Mouse (Mus musculus): ENCODE measurements around the gene Ppp4r4.
A peak's percentile ranks its signal among the peaks of the same experiment; 100 is the strongest.
"Not testable (repeated sequence)": the region's sequence is repeated elsewhere in the genome, so short reads cannot be mapped to it uniquely, and the experiment has no call there.

The Ppp4r4 gene

GRCm38 (mm10) chr12:103532020-103532648, at the start of gene Ppp4r4:
Ppp4r4 (plus strand) TSS chr12:103532283.
- DNase-seq = peak; percentile 95

GRCm38 (mm10) chr12:103482781-103483180, 49.3 kb upstream of the Ppp4r4 start:
- DNase-seq = no peak

- DNase-seq = not testable (repeated sequence)
These were observed 47.7 kb upstream of the Ppp4r4 start for GRCm38 (mm10) chr12:103484200-103484972.

- DNase-seq = no peak
These were observed 45.4 kb upstream of the Ppp4r4 start for GRCm38 (mm10) chr12:103486726-103487125.

- no peak for DNase-seq
These were observed 44.8 kb upstream of the Ppp4r4 start for GRCm38 (mm10) chr12:103487276-103487675.

GRCm38 (mm10) chr12:103487750-103488149, 44.3 kb upstream of the Ppp4r4 start:
- DNase-seq = no peak

- no peak for DNase-seq
These were observed 40.9 kb upstream of the Ppp4r4 start for GRCm38 (mm10) chr12:103491091-103491730.

- DNase-seq = peak; percentile 70
These were observed 39.3 kb upstream of the Ppp4r4 start for GRCm38 (mm10) chr12:103492767-103493166.

- peak; percentile 43 for DNase-seq
These were observed 37.6 kb upstream of the Ppp4r4 start for GRCm38 (mm10) chr12:103494486-103494885.

GRCm38 (mm10) chr12:103498768-103499167, 33.3 kb upstream of the Ppp4r4 start:
- DNase-seq = no peak

- no peak for DNase-seq
These were observed 32.8 kb upstream of the Ppp4r4 start for GRCm38 (mm10) chr12:103499261-103499660.

GRCm38 (mm10) chr12:103503300-103503699, 28.8 kb upstream of the Ppp4r4 start:
- no peak for DNase-seq

GRCm38 (mm10) chr12:103504402-103504801, 27.7 kb upstream of the Ppp4r4 start:
- DNase-seq = no peak

- no peak for DNase-seq
These were observed 23.7 kb upstream of the Ppp4r4 start for GRCm38 (mm10) chr12:103508346-103508745.

- DNase-seq = no peak
These were observed 22.2 kb upstream of the Ppp4r4 start for GRCm38 (mm10) chr12:103509893-103510292.

GRCm38 (mm10) chr12:103511586-103511985, 20.5 kb upstream of the Ppp4r4 start:
- DNase-seq = no peak

- no peak for DNase-seq
These were observed 19.0 kb upstream of the Ppp4r4 start for GRCm38 (mm10) chr12:103513039-103513438.

- DNase-seq = peak; percentile 17
These were observed 18.6 kb upstream of the Ppp4r4 start for GRCm38 (mm10) chr12:103513451-103513871.

- no peak for DNase-seq
These were observed 17.7 kb upstream of the Ppp4r4 start for GRCm38 (mm10) chr12:103514354-103514753.

- DNase-seq = no peak
These were observed 16.4 kb upstream of the Ppp4r4 start for GRCm38 (mm10) chr12:103515638-103516037.

GRCm38 (mm10) chr12:103518640-103519039, 13.4 kb upstream of the Ppp4r4 start:
- no peak for DNase-seq

GRCm38 (mm10) chr12:103530596-103530995, 1.5 kb upstream of the Ppp4r4 start:
- no peak for DNase-seq

- DNase-seq = peak; percentile 43
These were observed 739 bp downstream of the Ppp4r4 start for GRCm38 (mm10) chr12:103532649-103533395.

Data from right cerebral cortex, postnatal 4 days (tissue).